Mouse (Mus musculus) layer of hippocampus, adult 18-20 months (tissue): ENCODE measurements around the gene Fryl. TPM values are rescaled to one million over a fixed set of nuclear protein-coding genes. Genes with fewer than 3 reads are reported as not detected.
A peak's percentile ranks its signal among the peaks of the same experiment; 100 is the strongest.

Experiments
- DNase-seq, 2 experiments: peaks; one replicate each; pipeline ENCODE4 v3.0.0; 2022; ENCODE audit warnings: low spot score in 2 of 2
- total RNA-seq, 2 experiments: library from RNA; stranded (reverse); gene quantifications; 2 replicates each; pipeline ENCODE4 v1.2.3; 2021

Gene Fryl
- total RNA-seq, 2 experiments from 2014 or later = 63.6 to 66.7 TPM

DNA sequence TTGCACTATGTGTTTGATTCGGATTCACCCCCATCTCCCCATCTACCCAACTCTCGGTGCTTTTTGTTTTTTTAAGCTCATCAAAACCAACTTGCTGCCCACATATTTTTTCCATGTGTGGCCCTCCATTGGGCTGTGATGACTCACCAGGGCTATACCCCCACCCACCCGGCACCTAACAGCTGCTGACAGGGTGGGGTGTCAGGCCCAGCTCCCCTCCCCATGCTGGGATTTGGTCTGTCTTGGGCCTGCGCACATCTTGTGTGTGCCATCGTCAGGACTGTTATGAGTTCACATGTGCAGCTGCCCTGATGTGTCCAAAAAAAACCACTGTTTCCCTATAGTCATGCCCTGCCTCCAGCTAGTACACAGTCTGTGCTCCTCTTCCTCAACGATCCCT is 33.4 kb downstream of the Fryl start:
- DNase-seq = no peak

GRCm38 (mm10) chr5:73222397-73222796 is 34.0 kb downstream of the Fryl start:
- no peak for DNase-seq

DNA sequence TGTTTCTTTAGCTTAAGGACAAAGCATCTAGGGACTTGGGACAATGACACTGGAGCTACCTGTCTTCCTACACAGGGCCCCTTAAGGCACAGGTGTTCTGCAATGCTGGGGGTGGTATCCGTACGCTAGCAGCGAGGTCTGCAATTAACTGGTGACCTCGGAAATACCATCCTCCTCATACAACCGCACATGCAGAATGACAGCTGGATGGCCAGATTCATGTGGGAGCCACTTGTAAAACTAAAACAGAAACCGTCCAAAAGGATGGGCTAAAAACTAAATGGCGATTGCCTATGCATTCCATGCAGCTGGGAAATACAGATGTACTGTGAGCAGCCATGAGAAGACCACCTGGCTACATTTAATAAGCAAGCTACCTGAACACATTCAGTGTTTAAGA is 34.6 kb downstream of the Fryl start:
- no peak for DNase-seq

DNA sequence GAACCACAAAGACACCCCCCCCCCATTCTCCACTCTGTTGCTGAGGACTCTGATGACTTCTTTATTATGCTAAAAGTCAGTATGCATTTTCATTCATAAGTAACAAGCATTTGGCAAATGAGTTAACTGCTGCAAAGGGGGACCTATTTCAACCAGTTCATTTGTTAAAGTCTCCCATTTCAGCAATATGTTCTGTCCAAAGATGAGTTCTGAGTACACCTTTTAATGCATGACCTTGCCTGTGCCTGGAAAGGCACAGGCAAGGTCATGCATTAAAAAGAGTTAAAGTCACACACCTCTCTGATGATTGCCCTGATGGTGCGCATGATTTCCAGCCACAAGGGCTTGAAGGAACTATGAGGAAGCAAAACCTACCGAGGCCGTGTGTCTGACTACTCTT is 36.7 kb downstream of the Fryl start:
- no peak for DNase-seq

GRCm38 (mm10) chr5:73218065-73218464 is 38.4 kb downstream of the Fryl start:
- DNase-seq = no peak

DNA sequence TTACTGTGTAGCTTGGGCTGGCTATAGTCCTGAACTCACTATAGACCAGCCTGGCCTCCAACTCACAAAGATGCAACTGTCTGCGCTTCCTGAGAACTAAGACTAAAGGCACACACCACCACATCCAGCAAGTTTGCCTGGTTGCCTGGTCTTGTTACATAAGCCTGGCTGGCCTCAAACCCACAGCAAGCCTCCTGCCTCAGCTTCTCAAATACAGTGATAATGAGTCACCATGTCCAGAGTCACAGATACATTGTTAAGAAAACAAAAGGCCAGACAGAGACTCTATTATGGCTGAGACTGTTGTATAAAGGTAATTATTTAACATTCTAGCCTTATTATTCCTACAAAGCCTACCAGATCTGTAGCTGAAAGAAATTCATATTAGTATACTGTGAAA is 39.3 kb downstream of the Fryl start:
- DNase-seq = no peak

DNA sequence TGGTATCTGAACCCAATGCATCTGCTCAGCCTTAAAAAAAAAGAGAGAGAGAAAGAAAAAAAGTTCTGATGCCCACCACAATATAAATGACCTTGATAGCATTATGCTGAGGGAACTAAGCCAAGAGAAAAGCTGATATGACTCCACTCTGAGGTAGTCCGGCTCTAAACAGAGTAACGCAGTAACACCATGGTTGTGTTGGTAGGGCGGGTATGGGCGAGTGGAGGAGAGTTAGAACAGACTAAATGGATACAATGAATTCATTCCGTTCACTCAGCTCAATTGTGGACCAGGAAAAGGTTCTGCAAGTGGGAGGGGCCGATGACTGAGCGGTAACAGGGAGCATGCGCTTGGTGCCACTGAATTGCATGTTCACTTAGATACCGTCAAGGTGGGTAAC is 40.4 kb downstream of the Fryl start:
- no peak for DNase-seq

DNA sequence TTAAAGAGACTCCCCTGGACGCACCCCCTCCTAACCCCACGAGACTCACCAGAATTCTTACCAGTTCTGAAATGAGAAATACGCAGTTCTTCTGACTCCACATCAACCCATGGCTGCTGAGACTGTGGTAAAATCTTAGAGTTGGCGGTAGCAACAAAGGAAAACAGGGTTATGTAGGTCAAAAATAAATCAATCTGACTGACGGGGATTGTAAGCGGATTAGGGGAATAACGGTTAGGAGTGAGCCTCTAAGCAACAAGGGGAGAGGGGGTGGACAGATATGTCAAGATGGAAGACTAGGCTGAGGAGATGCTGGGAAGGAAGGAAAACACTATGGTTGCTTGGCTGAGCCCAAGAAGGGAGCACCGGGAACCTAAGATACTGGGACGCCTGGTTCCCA is 44.0 kb downstream of the Fryl start:
- no peak for DNase-seq

- DNase-seq = no peak
Observed at GRCm38 (mm10) chr5:73211961-73212360, 44.5 kb downstream of the Fryl start.

- DNase-seq = no peak
Observed at GRCm38 (mm10) chr5:73210971-73211315, 45.5 kb downstream of the Fryl start.

DNA sequence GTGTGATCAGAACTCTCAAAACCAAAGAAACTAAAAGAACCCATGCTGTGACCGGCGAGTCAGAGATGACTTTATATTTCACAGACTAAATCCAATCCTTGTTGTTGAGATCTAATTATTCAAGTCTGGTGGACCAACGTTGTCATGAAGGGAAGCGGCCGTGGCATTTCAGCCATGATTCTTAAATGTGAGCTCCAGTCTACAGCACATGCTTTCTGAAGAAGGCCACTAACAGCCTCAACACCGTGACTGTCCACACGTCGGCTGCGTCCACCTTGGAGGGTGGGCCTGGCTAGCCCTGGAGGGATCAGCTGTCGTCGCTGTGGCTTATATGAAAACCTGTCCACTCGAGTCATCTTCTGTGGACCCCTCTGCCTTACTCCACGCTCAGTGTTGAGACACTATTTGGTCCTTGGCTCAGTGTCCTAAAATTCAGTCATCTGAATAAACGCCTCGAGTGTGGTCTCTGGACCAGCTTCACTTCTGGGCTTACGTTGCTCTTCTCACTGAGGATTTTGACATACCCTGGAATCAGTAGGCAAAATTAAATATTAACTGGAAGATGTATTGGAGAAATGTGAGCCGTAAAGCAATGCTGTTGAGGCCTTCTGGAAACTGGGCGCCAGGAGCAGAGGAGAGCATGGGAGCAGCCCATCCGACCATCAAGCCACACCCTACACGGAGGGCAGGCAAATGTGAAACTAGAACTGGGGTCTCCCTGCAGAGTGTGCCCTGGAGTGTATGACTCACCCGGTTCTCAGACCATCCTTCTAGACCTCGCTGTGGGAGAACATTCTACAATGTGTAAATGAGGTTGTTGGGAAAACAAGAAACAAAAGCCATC is 46.1 kb downstream of the Fryl start:
- DNase-seq = no peak

GRCm38 (mm10) chr5:73209201-73210096 is 47.0 kb downstream of the Fryl start:
- peak in 1 of 2 experiments; percentile 16 for DNase-seq

GRCm38 (mm10) chr5:73208645-73209044 is 47.8 kb downstream of the Fryl start:
- DNase-seq = no peak

DNA sequence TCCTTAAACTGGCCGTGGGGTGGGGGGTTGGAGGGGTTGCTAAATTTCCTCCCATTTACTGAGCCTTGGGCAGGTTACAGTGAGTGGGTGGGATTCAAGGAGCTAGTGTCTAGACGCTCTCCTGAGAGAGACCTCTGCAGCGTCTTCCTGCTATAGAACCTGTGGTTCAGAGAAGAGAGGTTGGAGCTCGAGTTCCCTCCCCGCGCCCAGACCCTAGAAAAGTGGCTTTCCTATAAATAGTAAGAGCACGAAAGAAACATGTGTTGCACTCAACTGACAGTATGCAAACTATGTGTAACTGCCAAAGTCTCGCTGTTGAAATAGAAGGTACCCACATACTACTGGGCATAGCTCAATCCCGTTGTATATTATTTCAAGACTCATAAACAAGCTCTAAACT is 49.7 kb downstream of the Fryl start:
- no peak for DNase-seq

DNA sequence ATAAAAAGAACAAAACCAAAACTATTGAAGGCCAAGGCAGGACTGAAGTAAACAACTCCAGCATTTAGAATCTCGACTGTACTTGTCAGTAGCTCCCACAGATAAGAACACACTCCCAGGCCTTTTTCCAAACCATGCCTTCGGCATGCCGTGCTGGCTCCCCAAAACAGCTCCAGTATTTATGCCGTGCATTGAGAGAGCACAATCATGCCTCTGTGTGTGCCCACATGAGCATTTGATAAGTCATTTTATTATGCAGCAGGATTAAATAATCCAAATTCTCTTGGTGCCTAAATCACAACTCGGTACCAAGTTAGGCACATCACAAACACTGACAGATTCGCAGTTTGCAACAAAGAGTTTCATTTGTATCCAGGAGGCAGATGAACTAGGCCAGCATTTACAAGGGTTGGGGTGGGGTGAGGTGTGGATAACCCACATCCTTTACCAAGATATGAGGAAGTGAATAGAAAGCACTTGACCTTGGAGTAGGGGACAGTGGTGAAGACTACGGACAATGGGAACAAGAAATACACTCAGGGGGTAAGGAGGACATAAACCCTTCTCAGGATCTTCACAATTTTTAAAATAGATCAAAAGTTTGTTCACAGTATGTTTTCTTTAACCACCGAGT is 50.3 kb downstream of the Fryl start:
- DNase-seq = peak in 1 of 2 experiments; percentile 39

DNA sequence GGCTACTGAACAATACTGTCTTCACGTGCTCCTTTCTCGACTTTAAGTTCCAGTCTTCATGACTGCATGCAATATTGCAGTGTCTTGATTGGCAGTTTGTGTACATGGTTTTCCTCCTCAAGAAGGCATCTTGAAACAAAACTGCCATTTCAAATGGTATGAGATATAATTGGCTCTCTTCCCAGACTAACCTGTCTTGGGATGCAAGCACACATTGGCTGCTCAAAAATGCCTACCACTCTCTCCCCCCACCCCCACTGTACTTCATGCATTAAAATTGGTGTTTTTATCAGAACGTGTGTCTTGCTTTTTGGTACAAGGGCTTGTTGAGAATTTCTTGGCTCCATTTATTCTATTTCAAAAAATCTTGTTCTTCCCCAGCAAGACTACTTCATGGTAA is 51.4 kb downstream of the Fryl start:
- DNase-seq = no peak

GRCm38 (mm10) chr5:73202498-73202897 is 53.9 kb downstream of the Fryl start:
- DNase-seq = no peak

DNA sequence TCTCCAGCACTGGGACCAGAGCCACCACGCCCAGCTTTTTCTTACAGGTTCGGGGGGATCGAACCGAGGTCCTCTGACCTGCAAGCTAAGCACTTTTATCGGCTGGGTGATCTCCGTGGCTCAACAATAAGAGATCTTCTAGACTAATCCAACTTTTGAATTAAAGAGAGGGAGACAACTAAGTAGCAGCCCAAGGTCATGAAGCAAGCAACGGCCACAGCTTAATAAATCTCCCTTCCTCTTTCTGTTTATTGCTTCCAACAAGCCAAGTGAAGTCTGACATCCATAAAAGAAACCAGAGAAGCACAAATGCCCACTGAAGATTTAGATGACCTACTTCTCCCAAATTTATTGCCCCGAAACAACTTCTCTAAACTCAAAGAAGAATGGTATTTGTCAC is 54.3 kb downstream of the Fryl start:
- no peak for DNase-seq

DNA sequence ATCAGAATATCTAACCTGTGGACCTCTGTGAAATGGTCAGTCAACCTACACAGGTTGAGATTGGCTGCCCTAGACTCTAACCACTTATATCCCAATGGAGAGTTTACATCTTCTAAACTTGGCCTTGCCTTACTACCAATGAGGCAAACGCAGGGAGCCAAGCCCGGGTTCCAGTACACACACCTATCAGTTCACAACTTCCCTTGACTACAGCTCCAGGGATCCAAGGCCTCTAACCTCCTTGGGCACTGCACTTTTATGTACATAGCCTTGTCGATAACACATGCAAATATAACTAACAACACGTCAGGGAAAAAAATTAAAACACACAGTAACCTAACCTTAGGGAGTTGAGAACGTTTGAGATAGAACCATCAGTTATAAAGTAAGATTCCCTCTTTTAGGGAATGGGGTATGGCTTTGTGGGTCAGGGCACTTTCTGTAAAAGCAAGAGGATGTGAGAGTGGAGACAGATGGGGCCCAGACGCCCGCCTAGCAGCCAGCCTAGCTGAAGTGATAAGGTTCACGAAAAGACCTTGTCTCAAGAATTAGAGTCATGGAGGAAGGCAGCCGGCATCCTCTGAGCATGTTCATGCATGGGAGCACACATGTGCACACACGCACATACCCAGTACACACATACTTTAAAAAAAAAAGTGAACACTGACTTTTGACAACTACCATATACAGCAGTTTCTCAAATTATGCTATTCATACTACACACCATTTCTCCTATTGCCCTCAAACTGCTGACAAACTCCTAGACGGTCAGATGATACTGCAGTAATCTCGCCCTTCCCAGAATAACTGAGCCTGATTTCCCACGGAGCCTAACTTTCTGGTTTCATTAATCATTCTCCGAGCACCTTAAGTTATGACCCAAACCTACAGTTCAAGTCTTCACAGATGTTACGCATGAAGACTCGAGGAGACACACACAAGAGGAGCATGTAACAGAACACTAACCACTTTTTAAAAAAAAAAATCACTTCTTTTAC is 55.7 kb downstream of the Fryl start:
- DNase-seq = no peak

DNA sequence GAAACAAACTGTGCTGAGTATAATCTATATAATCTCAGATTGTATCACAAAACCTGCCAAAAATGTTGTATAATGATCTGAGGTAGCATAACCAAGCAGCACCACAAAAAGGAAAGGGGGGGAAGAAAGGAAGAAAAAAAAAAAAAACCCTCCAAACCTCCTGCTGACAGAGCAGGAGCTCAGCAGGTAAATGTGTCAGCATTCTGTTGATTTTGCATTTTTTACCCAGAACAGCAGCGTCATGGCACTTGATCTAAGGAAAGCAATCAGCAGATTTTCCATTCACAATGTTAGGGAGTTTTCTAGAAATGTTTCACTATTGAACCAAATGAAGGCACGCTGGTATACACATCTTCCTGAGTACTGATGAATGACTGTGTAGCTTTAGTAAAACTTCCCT is 56.8 kb downstream of the Fryl start:
- DNase-seq = no peak

DNA sequence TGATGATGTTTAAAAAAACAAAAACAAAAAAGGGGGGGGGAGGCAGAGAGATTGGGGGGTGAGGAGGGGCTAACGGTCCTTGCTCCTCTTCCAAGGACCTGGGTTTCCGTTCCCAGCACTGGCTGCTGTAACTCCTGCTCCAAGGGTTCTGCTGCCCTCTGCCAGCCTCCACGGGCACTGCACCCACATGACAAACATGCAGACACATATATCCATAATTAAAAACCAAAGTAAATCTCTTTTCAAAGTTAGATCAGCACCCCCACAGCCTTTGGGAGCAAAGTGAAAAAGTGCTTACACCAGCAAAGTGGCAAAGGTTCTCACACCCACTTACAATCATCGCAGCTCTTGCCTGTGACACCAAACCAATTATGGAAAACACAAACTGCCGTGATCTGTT is 57.7 kb downstream of the Fryl start:
- DNase-seq = no peak
